Mouse (Mus musculus) hematopoietic multipotent progenitor cell, adult 10-12 weeks (in vitro differentiated cells): ENCODE measurements around the gene Dnase2a. TPM values are rescaled to one million over a fixed set of nuclear protein-coding genes. Genes with fewer than 3 reads are reported as not detected.

Experiments
- polyA plus RNA-seq: library from polyadenylated mRNA; stranded (reverse); fragments of >175 nt; gene quantifications from 2 replicates; pipeline ENCODE4 v1.2.3, GENCODE M21; 2012; ENCODE audit warnings: low replicate concordance

Gene Dnase2a
- polyA plus RNA-seq = 13.7 and 72.9 TPM in 2 replicates

GRCm38 (mm10) chr8:84908421-84909161, at the start of gene Dnase2a:
TSS of gene Dnase2a (plus strand) at chr8:84908560.

GRCm38 (mm10) chr8:84871376-84872308, 36.7 kb upstream of the Dnase2a start, which contains the start of gene Syce2:
TSS of gene Syce2 (plus strand) at chr8:84872111.

GRCm38 (mm10) chr8:84893709-84894134, 14.6 kb upstream of the Dnase2a start, which contains the start of gene Gcdh:
TSS of gene Gcdh (minus strand) at chr8:84893921.

GRCm38 (mm10) chr8:84901752-84902151, 6.6 kb upstream of the Dnase2a start, which contains the start of gene Klf1:
TSS of gene Klf1 (plus strand) at chr8:84901928.

GRCm38 (mm10) chr8:84936962-84937546, 28.7 kb downstream of the Dnase2a start, which contains the start of gene Mast1:
TSS of gene Mast1 (minus strand) at chr8:84937359.

GRCm38 (mm10) chr8:84946528-84947240, 38.3 kb downstream of the Dnase2a start, which contains the start of gene Rtbdn:
TSS of gene Rtbdn (plus strand) at chr8:84946991.

DNA sequence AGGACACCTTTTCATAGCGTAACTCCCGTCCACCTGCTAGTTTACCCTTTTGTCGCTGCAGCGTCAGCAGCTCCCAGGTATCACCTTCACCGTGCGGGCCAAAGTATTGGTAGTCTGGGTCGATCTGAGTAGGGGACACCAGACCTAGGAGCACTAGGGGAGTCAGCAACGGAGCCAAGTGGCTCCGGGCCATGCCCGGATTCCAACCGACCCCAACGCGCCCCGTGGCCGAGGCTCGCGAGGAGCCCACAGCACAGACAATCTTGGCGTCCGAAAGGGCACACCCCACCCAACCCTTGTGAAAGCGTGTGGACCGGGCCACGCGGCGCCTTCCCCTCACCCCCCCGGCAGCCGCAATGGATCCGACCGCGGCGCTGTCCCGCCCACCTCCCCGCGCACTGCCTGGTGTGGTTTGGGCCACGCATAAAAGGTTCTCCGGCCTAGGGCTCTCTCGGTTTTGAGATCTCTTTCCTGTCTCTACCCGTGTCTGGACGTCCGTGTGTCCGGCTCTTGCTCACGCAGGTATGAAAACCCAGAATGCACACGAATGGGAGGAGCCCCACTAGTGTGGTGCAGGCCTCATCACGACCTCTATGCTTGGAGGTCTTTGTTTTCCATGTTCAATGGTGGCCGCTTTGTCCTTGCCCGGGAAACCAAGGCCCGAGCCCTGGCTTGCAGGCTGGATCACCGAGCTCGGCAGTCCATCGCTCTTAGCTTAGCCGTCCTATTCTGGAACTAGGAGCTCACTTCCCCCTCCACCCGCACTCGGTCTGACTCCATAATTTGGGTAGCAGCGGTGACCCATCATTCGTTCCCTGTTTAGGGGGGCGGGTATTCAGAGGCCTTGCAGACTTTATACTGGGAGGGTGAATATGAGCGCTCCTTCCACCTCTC, 61.1 kb downstream of the Dnase2a start, which contains the start of the genes Gm49661, Prdx2 and Rnaseh2a:
Gm49661 (minus strand) TSS at position 193 of the 894 bp plus-strand sequence.
Prdx2 (plus strand) TSS at position 347 of the 894 bp plus-strand sequence.
Rnaseh2a (minus strand) TSS at position 527 of the 894 bp plus-strand sequence.

Other genes starting within 250 kb of the Dnase2a start
- 110 and 415 TPM in 2 replicates for gene Ier2, start 245.7 kb upstream of the Dnase2a start, polyA plus RNA-seq
- 148 and 293 TPM in 2 replicates for gene Trmt1, start 222.3 kb upstream of the Dnase2a start, polyA plus RNA-seq
- 94.0 and 104 TPM in 2 replicates for gene Nacc1, start 220.7 kb upstream of the Dnase2a start, polyA plus RNA-seq
- 180 and 253 TPM in 2 replicates for gene Lyl1, start 207.1 kb upstream of the Dnase2a start, polyA plus RNA-seq
- gene G430095P16Rik, start 185.6 kb upstream of the Dnase2a start, polyA plus RNA-seq = 24.7 and 29.3 TPM in 2 replicates
- 27.0 and 31.4 TPM in 2 replicates for gene Nfix, start 108.2 kb upstream of the Dnase2a start, polyA plus RNA-seq
- gene Dand5, start 85.7 kb upstream of the Dnase2a start, polyA plus RNA-seq = 1.8 and 2.7 TPM in 2 replicates
- 27.9 and 40.8 TPM in 2 replicates for gene Gadd45gip1, start 77.0 kb upstream of the Dnase2a start, polyA plus RNA-seq
- 457 and 479 TPM in 2 replicates for gene Rad23a, start 67.9 kb upstream of the Dnase2a start, polyA plus RNA-seq
- gene Calr, start 61.6 kb upstream of the Dnase2a start, polyA plus RNA-seq = 286 and 333 TPM in 2 replicates
- 28.3 and 50.1 TPM in 2 replicates for gene Farsa, start 51.6 kb upstream of the Dnase2a start, polyA plus RNA-seq
- 12.7 and 13.2 TPM in 2 replicates for gene Syce2, start 36.4 kb upstream of the Dnase2a start, polyA plus RNA-seq
- gene Gcdh, start 14.6 kb upstream of the Dnase2a start, polyA plus RNA-seq = 22.8 and 49.5 TPM in 2 replicates
- 15.8 and 107 TPM in 2 replicates for gene Klf1, start 6.6 kb upstream of the Dnase2a start, polyA plus RNA-seq
- gene Mast1, start 28.8 kb downstream of the Dnase2a start, polyA plus RNA-seq = 1.4 and 2.3 TPM in 2 replicates
- gene Rtbdn, start 38.4 kb downstream of the Dnase2a start, polyA plus RNA-seq = not detected in 2 replicates
- gene Gm49661, start 60.9 kb downstream of the Dnase2a start, polyA plus RNA-seq = not detected in 2 replicates
- 10.7 and 94.5 TPM in 2 replicates for gene Prdx2, start 61.0 kb downstream of the Dnase2a start, polyA plus RNA-seq
- 196 and 282 TPM in 2 replicates for gene Rnaseh2a, start 61.2 kb downstream of the Dnase2a start, polyA plus RNA-seq
- 324 and 1,538 TPM in 2 replicates for gene Junb, start 70.2 kb downstream of the Dnase2a start, polyA plus RNA-seq
- gene Hook2, start 82.0 kb downstream of the Dnase2a start, polyA plus RNA-seq = 6.5 and 8.4 TPM in 2 replicates
- gene Best2, start 106.0 kb downstream of the Dnase2a start, polyA plus RNA-seq = not detected in 2 replicates
- gene Asna1, start 116.7 kb downstream of the Dnase2a start, polyA plus RNA-seq = 55.1 and 111 TPM in 2 replicates
- 260 and 442 TPM in 2 replicates for gene Trir, start 118.3 kb downstream of the Dnase2a start, polyA plus RNA-seq
- 9.5 and 12.9 TPM in 2 replicates for gene Tnpo2, start 128.4 kb downstream of the Dnase2a start, polyA plus RNA-seq
- 20.6 and 23.5 TPM in 2 replicates for gene Fbxw9, start 151.5 kb downstream of the Dnase2a start, polyA plus RNA-seq
- 1.1 TPM in 1 of 2 replicates, not detected in the other for gene Gm5741, start 159.4 kb downstream of the Dnase2a start, polyA plus RNA-seq
- gene Dhps, start 163.2 kb downstream of the Dnase2a start, polyA plus RNA-seq = 31.6 and 110 TPM in 2 replicates
- 5.6 and 16.3 TPM in 2 replicates for gene Wdr83os, start 172.2 kb downstream of the Dnase2a start, polyA plus RNA-seq
- gene Wdr83, start 172.7 kb downstream of the Dnase2a start, polyA plus RNA-seq = 8.9 and 19.5 TPM in 2 replicates
- 27.4 and 79.7 TPM in 2 replicates for gene Man2b1, start 174.7 kb downstream of the Dnase2a start, polyA plus RNA-seq
- gene Zfp791, start 214.5 kb downstream of the Dnase2a start, polyA plus RNA-seq = not detected in 2 replicates
- gene Cks1brt, start 243.4 kb downstream of the Dnase2a start, polyA plus RNA-seq = not detected in 2 replicates